Mouse (Mus musculus): ENCODE measurements around the gene Gm2075. TPM values are rescaled to one million over a fixed set of nuclear protein-coding genes. Genes with fewer than 3 reads are reported as not detected.
"Not testable (repeated sequence)": the region's sequence is repeated elsewhere in the genome, so short reads cannot be mapped to it uniquely, and the experiment has no call there.

Gm2075 gene
- total RNA-seq (2022), result not detected

GRCm38 (mm10) chr12:88011548-88011947, at the start of gene Gm2075:
Gene Gm2075 (plus strand): TSS chr12:88011848.
- DNase-seq (ENCODE audit: low spot score in 2 of 2), result not testable (repeated sequence)

- DNase-seq (ENCODE audit: low spot score in 2 of 2), result not testable (repeated sequence)
Measured at GRCm38 (mm10) chr12:87984000-87984399, 27.6 kb upstream of the Gm2075 start.

GRCm38 (mm10) chr12:88004118-88004517, 7.5 kb upstream of the Gm2075 start:
- not testable (repeated sequence) for DNase-seq (ENCODE audit: low spot score in 2 of 2)

- DNase-seq (ENCODE audit: low spot score in 2 of 2), result not testable (repeated sequence)
Measured at GRCm38 (mm10) chr12:88018671-88019070, 7.0 kb downstream of the Gm2075 start, which contains the start of gene Gm6803. Gene Gm6803 (minus strand): TSS chr12:88018771.

- DNase-seq (ENCODE audit: low spot score in 2 of 2), result not testable (repeated sequence)
Measured at GRCm38 (mm10) chr12:88026704-88027103, 15.1 kb downstream of the Gm2075 start, which contains the start of gene Gm2056. Gene Gm2056 (plus strand): TSS chr12:88027004.

GRCm38 (mm10) chr12:88032250-88032649, 20.6 kb downstream of the Gm2075 start:
- DNase-seq (ENCODE audit: low spot score in 2 of 2), result not testable (repeated sequence)

- DNase-seq (ENCODE audit: low spot score in 2 of 2), result not testable (repeated sequence)
Measured at GRCm38 (mm10) chr12:88039062-88039461, 27.4 kb downstream of the Gm2075 start.

GRCm38 (mm10) chr12:88039703-88040102, 28.1 kb downstream of the Gm2075 start:
- DNase-seq (ENCODE audit: low spot score in 2 of 2), result not testable (repeated sequence)

- not testable (repeated sequence) for DNase-seq (ENCODE audit: low spot score in 2 of 2)
Measured at GRCm38 (mm10) chr12:88045226-88045625, 33.6 kb downstream of the Gm2075 start.

Other genes starting within 250 kb of the Gm2075 start
- gene Gm21319, start 236.1 kb upstream of the Gm2075 start, total RNA-seq (2022), result not detected
- not detected for gene Gm21936, start 216.3 kb upstream of the Gm2075 start, total RNA-seq (2022)
- not detected for gene BB287469, start 195.3 kb upstream of the Gm2075 start, total RNA-seq (2022)
- not detected for gene Gm2001, start 169.5 kb upstream of the Gm2075 start, total RNA-seq (2022)
- not detected for gene Gm2016, start 137.8 kb upstream of the Gm2075 start, total RNA-seq (2022)
- gene Gm2022, start 116.5 kb upstream of the Gm2075 start, total RNA-seq (2022), result not detected
- gene Gm2035, start 92.0 kb upstream of the Gm2075 start, total RNA-seq (2022), result not detected
- not detected for gene Gm2042, start 57.8 kb upstream of the Gm2075 start, total RNA-seq (2022)
- gene Gm6803, start 6.9 kb downstream of the Gm2075 start, total RNA-seq (2022), result not detected
- gene Gm2056, start 15.2 kb downstream of the Gm2075 start, total RNA-seq (2022), result not detected
- not detected for gene Gm16368, start 71.8 kb downstream of the Gm2075 start, total RNA-seq (2022)
- not detected for gene Gm10436, start 170.3 kb downstream of the Gm2075 start, total RNA-seq (2022)
- not detected for gene Gm8332, start 238.3 kb downstream of the Gm2075 start, total RNA-seq (2022)

All from left cerebral cortex, adult 8-10 months (tissue).